Mouse (Mus musculus) CH12.LX (cell line): ENCODE measurements around the gene Dact3. TPM values are rescaled to one million over a fixed set of nuclear protein-coding genes. Genes with fewer than 3 reads are reported as not detected.

Source experiments
- DNase-seq: peaks from one replicate; pipeline ENCODE4 v3.0.0-alpha.2; 2013; ENCODE audit errors: extremely low read depth
- H3K27ac ChIP-seq: 2 replicates; pipeline ENCODE4 v1.5.1; 2012; ENCODE audit warnings: low read depth, mild to moderate bottlenecking, control low read depth, moderate library complexity; ENCODE audit not compliant: insufficient read depth
- H3K27me3 ChIP-seq: replicated peaks from 2 replicates; pipeline ENCODE3; 2012; ENCODE audit warnings: inconsistent platforms
- H3K36me3 ChIP-seq, 2 experiments: replicated peaks in 1 of 2; 2 replicates each; pipeline versions ENCODE3 to v1.6.1; 2012; ENCODE audit warnings: inconsistent platforms in 1 of 2, low read length in 1 of 2, mild to moderate bottlenecking in 1 of 2, mixed read lengths in 1 of 2, moderate library complexity in 1 of 2; ENCODE audit not compliant: control insufficient read depth in 1 of 2, insufficient read depth in 1 of 2
- H3K4me1 ChIP-seq, 2 experiments: 2 replicates each; pipeline ENCODE4 v1.6.1; 2012; ENCODE audit warnings: inconsistent platforms in 1 of 2, moderate library complexity in 1 of 2; ENCODE audit not compliant: insufficient read depth in 2 of 2, control insufficient read depth in 1 of 2
- H3K4me2 ChIP-seq: 2 replicates; pipeline ENCODE4 v1.6.1; 2012; ENCODE audit warnings: low read depth, mild to moderate bottlenecking, control low read depth; ENCODE audit not compliant: poor library complexity, insufficient read depth, severe bottlenecking
- H3K4me3 ChIP-seq, 3 experiments: fragments of 150-350 bp in 1 of 3; sonication (generic) in 1 of 3; replicated peaks in 1 of 3; 2 replicates each; pipeline versions ENCODE3 to v1.5.1; 2011 to 2012; ENCODE audit warnings: low read depth in 2 of 3, low read length in 2 of 3, mild to moderate bottlenecking in 2 of 3, moderate library complexity in 2 of 3, control low read depth in 1 of 3, improper control_type of control experiment in 1 of 3, inconsistent platforms in 1 of 3, mixed read lengths in 1 of 3; ENCODE audit not compliant: poor library complexity in 1 of 3
- H3K79me2 ChIP-seq: replicated peaks from 2 replicates; pipeline ENCODE4 v1.6.1; 2012; ENCODE audit warnings: mild to moderate bottlenecking, moderate library complexity; ENCODE audit not compliant: control insufficient read depth, poor library complexity, insufficient read depth, severe bottlenecking; ENCODE audit errors: extremely low read depth
- H3K9ac ChIP-seq: 2 replicates; pipeline ENCODE4 v1.6.1; 2012; ENCODE audit warnings: low read depth, mild to moderate bottlenecking, control low read depth, moderate library complexity; ENCODE audit not compliant: insufficient read depth
- H3K9me3 ChIP-seq: replicated peaks from 2 replicates; pipeline ENCODE3; 2012; ENCODE audit warnings: low read length, inconsistent platforms, mixed read lengths
- CHD2 ChIP-seq: IDR thresholded peaks from 2 replicates; pipeline ENCODE4 v1.6.1; 2011; ENCODE audit warnings: low read length, improper control_type of control experiment
- CTCF ChIP-seq, 2 experiments: IDR thresholded peaks in 1 of 2; conservative IDR thresholded peaks in 1 of 2; 2 replicates each; pipeline ENCODE4 v1.5.1; 2011 to 2012; ENCODE audit warnings: low read depth in 2 of 2, low read length in 2 of 2, improper control_type of control experiment in 1 of 2, inconsistent platforms in 1 of 2, mild to moderate bottlenecking in 1 of 2, moderate library complexity in 1 of 2
- ELF1 ChIP-seq: IDR thresholded peaks from 2 replicates; pipeline ENCODE4 v1.6.1; 2014; ENCODE audit warnings: low read depth, mild to moderate bottlenecking, inconsistent platforms, low read length, improper control_type of control experiment
- ETS1 ChIP-seq: conservative IDR thresholded peaks from 2 replicates; pipeline ENCODE4 v1.6.1; 2012; ENCODE audit warnings: low read depth, mild to moderate bottlenecking, inconsistent platforms, low read length, improper control_type of control experiment, moderate library complexity
- HCFC1 ChIP-seq: IDR thresholded peaks from 2 replicates; pipeline ENCODE4 v1.6.1; 2012; ENCODE audit warnings: low read depth, mild to moderate bottlenecking, inconsistent platforms, low read length, improper control_type of control experiment
- IRF4 ChIP-seq: IDR thresholded peaks from 2 replicates; pipeline ENCODE4 v1.6.1; 2014; ENCODE audit warnings: low read depth, mild to moderate bottlenecking, inconsistent platforms, low read length, improper control_type of control experiment
- JUN ChIP-seq: IDR thresholded peaks from 2 replicates; pipeline ENCODE4 v1.6.1; 2011; ENCODE audit warnings: low read depth, mild to moderate bottlenecking, low read length, improper control_type of control experiment, moderate library complexity; ENCODE audit not compliant: insufficient read depth
- MAFK ChIP-seq: IDR thresholded peaks from 2 replicates; pipeline ENCODE4 v1.6.1; 2011; ENCODE audit warnings: low read length, improper control_type of control experiment; ENCODE audit not compliant: insufficient replicate concordance
- MAX ChIP-seq: IDR thresholded peaks from 2 replicates; pipeline ENCODE4 v1.6.1; 2011; ENCODE audit warnings: low read length, improper control_type of control experiment
- POLR2AphosphoS2 ChIP-seq: IDR thresholded peaks from 2 replicates; pipeline ENCODE4 v1.6.1; 2011; ENCODE audit warnings: low read depth, low read length, improper control_type of control experiment
- SIN3A ChIP-seq: IDR thresholded peaks from 2 replicates; pipeline ENCODE4 v1.6.1; 2012; ENCODE audit warnings: low read length, improper control_type of control experiment, inconsistent platforms
- SMC3 ChIP-seq: IDR thresholded peaks from 2 replicates; pipeline ENCODE4 v1.6.1; 2011; ENCODE audit warnings: low read depth, low read length, improper control_type of control experiment
- ZKSCAN1 ChIP-seq: IDR thresholded peaks from 2 replicates; pipeline ENCODE4 v1.6.1; 2012; ENCODE audit warnings: low read depth, inconsistent platforms, low read length, improper control_type of control experiment, borderline replicate concordance
- ZMIZ1 ChIP-seq: IDR thresholded peaks from 2 replicates; pipeline ENCODE4 v1.6.1; 2012; ENCODE audit warnings: low read depth, mild to moderate bottlenecking, inconsistent platforms, low read length, improper control_type of control experiment
- ZNF384 ChIP-seq: IDR thresholded peaks from 2 replicates; pipeline ENCODE4 v1.6.1; 2012; ENCODE audit warnings: low read depth, low read length, improper control_type of control experiment, inconsistent platforms
- dilution Hi-C: fragments of 300-500 bp; cut with MboI; formaldehyde crosslinking; loops from 2 replicates; pipeline ENCODE4 v1.14.3; 2020; ENCODE audit warnings: low sequenced_read_pairs; ENCODE audit not compliant: extremely low pct_unique_long_range_greater_than_20kb, extremely low pct_ligation_motif_present
- in situ Hi-C: fragments of 300-500 bp; cut with MboI; formaldehyde crosslinking; loops from 3 replicates; pipeline ENCODE4 v1.14.3; 2019; ENCODE audit warnings: low sequenced_read_pairs, low pct_ligation_motif_present, low pct_unique_long_range_greater_than_20kb, mixed read lengths
- polyA plus RNA-seq: library from polyadenylated mRNA; unstranded; fragments of >175 nt; gene quantifications from 2 replicates; pipeline ENCODE4 v1.2.1, GENCODE M21; 2012; ENCODE audit warnings: low read depth; ENCODE audit not compliant: insufficient read length
- total RNA-seq, 2 experiments: library from RNA; depleted of rRNA; stranded (reverse); fragments of 300-350 nt in 1 of 2; fragments of >200 nt in 1 of 2; gene quantifications; 2 replicates each; pipeline ENCODE4 v1.2.3; 2012 to 2014

Dact3 gene
- total and polyA plus RNA-seq, 3 experiments, result 3.5 to 12.0 (median 5.1) TPM

- TF ChIP-seq ETS1, result peak; percentile 56
- peak; percentile 62; the same call in 1 of the 2 replicates for TF ChIP-seq ZMIZ1
- peak; percentile 23; the same call in 1 of the 2 replicates for TF ChIP-seq ZKSCAN1
- peak; percentile 67 for TF ChIP-seq IRF4
- peak; percentile 77 for TF ChIP-seq MAX
- TF ChIP-seq ZNF384, result no peak
- TF ChIP-seq POLR2AphosphoS2, result peak; percentile 78; the same call in 1 of the 2 replicates
- no peak for TF ChIP-seq SMC3
Measured at GRCm38 (mm10) chr7:16924037-16924834, 49.1 kb downstream of the Dact3 start, which contains the start of gene Calm3 (continued).

DNA sequence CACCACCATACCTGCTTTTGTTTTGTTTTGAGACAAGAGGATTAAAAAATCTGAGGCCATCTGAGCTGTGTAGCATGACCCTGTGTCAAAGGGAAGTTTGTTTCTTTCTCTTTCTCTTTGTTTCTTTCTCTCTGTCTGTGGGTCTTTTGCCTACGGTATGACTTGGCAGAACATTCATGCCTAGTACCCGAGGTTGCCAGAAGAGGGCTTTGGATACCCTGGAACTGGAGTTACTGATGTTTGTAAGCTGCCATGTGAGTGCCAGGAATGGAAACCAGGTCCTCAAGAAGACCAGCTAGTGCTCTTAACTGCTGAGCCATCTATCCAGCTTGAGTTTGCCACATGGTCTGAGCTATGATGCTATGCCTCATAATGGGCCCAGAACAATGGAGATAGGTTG lies 53.2 kb downstream of the Dact3 start:
- no peak overlapping the region for H3K9ac ChIP-seq
- no peak for DNase-seq
- H3K4me1 ChIP-seq, result peaks cover 8 to 24% of the 10 kb centered on the region in 2 experiments; a peak in 3 of 4 replicates
- in situ Hi-C loops, result no loop called here
- H3K27me3 ChIP-seq, result no peaks in the 10 kb centered on the region
- H3K79me2 ChIP-seq, result peaks cover 3% of the 10 kb centered on the region
- no peak overlapping the region for H3K4me3 ChIP-seq
- no peak overlapping the region for H3K4me2 ChIP-seq
- H3K27ac ChIP-seq, result no peak overlapping the region
- no peaks in the 10 kb centered on the region for H3K36me3 ChIP-seq
- no peaks in the 10 kb centered on the region for H3K9me3 ChIP-seq
- TF ChIP-seq CTCF (conservative IDR thresholded peaks at IDR 0.05 in 1 of 2, IDR thresholded peaks at IDR 0.05 in 1 of 2; ENCODE audit: low read depth in 2 of 2, low read length in 2 of 2) (peak in 1 of 2 experiments; percentile 17; a peak in 1 of 4 replicates), ZKSCAN1 (no peak), ZNF384 (no peak)
- dilution Hi-C loops, result no loop called here

DNA sequence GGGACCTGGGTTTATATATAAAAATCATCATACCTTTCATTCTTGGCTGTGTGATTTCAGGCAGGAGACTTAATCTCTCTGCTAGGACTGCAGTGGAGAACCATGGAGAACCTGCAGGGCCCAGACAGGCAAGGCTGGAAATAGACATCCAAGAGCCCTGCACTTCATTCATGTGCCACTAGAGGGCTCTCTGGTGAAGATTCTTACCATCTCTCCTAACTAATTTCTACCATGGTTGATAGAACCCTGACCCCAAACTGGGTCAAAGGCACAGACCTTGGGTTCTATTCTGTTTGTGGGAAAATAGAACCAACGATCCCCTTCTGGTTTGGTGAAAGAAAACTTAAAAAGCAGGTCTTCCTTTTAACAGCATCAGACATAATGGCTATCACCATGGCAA lies 55.7 kb downstream of the Dact3 start:
- Histone ChIP-seq H3K9me3 (no peaks in the 10 kb centered on the region), H3K36me3 (no peaks in the 10 kb centered on the region), H3K9ac (no peak overlapping the region), H3K4me3 (no peak overlapping the region), H3K79me2 (no peaks in the 10 kb centered on the region), H3K27me3 (no peaks in the 10 kb centered on the region), H3K4me1 (peaks cover 5 to 17% of the 10 kb centered on the region in 2 experiments; a peak in 3 of 4 replicates), H3K27ac (no peak overlapping the region), H3K4me2 (no peak overlapping the region)
- in situ Hi-C loops, result no loop called here
- no peak for TF ChIP-seq MAX
- peak; percentile 76 to 97 for TF ChIP-seq CTCF (conservative IDR thresholded peaks at IDR 0.05 in 1 of 2, IDR thresholded peaks at IDR 0.05 in 1 of 2; ENCODE audit: low read depth in 2 of 2, low read length in 2 of 2)
- peak; percentile 23; the same call in 1 of the 2 replicates for TF ChIP-seq SMC3
- TF ChIP-seq ELF1, result no peak
- no peak for TF ChIP-seq CHD2
- no peak for TF ChIP-seq ZMIZ1
- TF ChIP-seq MAFK, result no peak
- TF ChIP-seq IRF4, result no peak
- TF ChIP-seq JUN, result no peak
- TF ChIP-seq SIN3A, result no peak
- TF ChIP-seq HCFC1, result no peak
- TF ChIP-seq ETS1, result no peak
- DNase-seq, result peak; percentile 74
- dilution Hi-C loops, result no loop called here
